Mouse (Mus musculus): ENCODE results near the gene Insr.
"Not testable (repeated sequence)": the region's sequence is repeated elsewhere in the genome, so short reads cannot be mapped to it uniquely, and the experiment has no call there.

The Insr gene

GRCm38 (mm10) chr8:3278934-3279720, at the start of gene Insr:
TSS of gene Insr (minus strand) at chr8:3279617.
- peak; percentile 79 for DNase-seq (ENCODE audit: low spot score)

GRCm38 (mm10) chr8:3327538-3328245, 48.3 kb upstream of the Insr start:
- no peak for DNase-seq (ENCODE audit: low spot score)

- DNase-seq (ENCODE audit: low spot score): no peak
These were observed 47.6 kb upstream of the Insr start for GRCm38 (mm10) chr8:3327056-3327455.

GRCm38 (mm10) chr8:3324253-3324652, 44.8 kb upstream of the Insr start:
- DNase-seq (ENCODE audit: low spot score): no peak

GRCm38 (mm10) chr8:3319267-3319666, 39.9 kb upstream of the Insr start:
- DNase-seq (ENCODE audit: low spot score): not testable (repeated sequence)

- DNase-seq (ENCODE audit: low spot score): no peak
These were observed 37.2 kb upstream of the Insr start for GRCm38 (mm10) chr8:3316585-3316984.

GRCm38 (mm10) chr8:3314345-3314744, 34.9 kb upstream of the Insr start:
- no peak for DNase-seq (ENCODE audit: low spot score)

GRCm38 (mm10) chr8:3313843-3314242, 34.4 kb upstream of the Insr start:
- DNase-seq (ENCODE audit: low spot score): no peak

- not testable (repeated sequence) for DNase-seq (ENCODE audit: low spot score)
These were observed 34.0 kb upstream of the Insr start for GRCm38 (mm10) chr8:3313417-3313816.

- no peak for DNase-seq (ENCODE audit: low spot score)
These were observed 32.1 kb upstream of the Insr start for GRCm38 (mm10) chr8:3311482-3311881.

GRCm38 (mm10) chr8:3309636-3310035, 30.2 kb upstream of the Insr start:
- DNase-seq (ENCODE audit: low spot score): no peak

GRCm38 (mm10) chr8:3308205-3308800, 28.9 kb upstream of the Insr start:
- not testable (repeated sequence) for DNase-seq (ENCODE audit: low spot score)

- DNase-seq (ENCODE audit: low spot score): no peak
These were observed 22.7 kb upstream of the Insr start for GRCm38 (mm10) chr8:3302131-3302530.

GRCm38 (mm10) chr8:3299322-3299721, 19.9 kb upstream of the Insr start:
- DNase-seq (ENCODE audit: low spot score): no peak

GRCm38 (mm10) chr8:3285824-3286223, 6.4 kb upstream of the Insr start:
- DNase-seq (ENCODE audit: low spot score): no peak

- no peak for DNase-seq (ENCODE audit: low spot score)
These were observed 5.2 kb upstream of the Insr start for GRCm38 (mm10) chr8:3284656-3285055.

GRCm38 (mm10) chr8:3281296-3281695, 1.9 kb upstream of the Insr start:
- no peak for DNase-seq (ENCODE audit: low spot score)

GRCm38 (mm10) chr8:3280266-3280910, 971 bp upstream of the Insr start:
- no peak for DNase-seq (ENCODE audit: low spot score)

GRCm38 (mm10) chr8:3279721-3280077, 282 bp upstream of the Insr start:
- DNase-seq (ENCODE audit: low spot score): no peak

- no peak for DNase-seq (ENCODE audit: low spot score)
These were observed 1.1 kb downstream of the Insr start for GRCm38 (mm10) chr8:3278181-3278820.

GRCm38 (mm10) chr8:3277266-3277665, 2.2 kb downstream of the Insr start:
- DNase-seq (ENCODE audit: low spot score): no peak

- no peak for DNase-seq (ENCODE audit: low spot score)
These were observed 3.4 kb downstream of the Insr start for GRCm38 (mm10) chr8:3276009-3276408.
